Mouse (Mus musculus) bone marrow, adult 2 months (tissue): ENCODE results near the gene Nr1h2.

Experiments
- CTCF ChIP-seq: fragments of 200-500 bp; IDR thresholded peaks from 2 replicates; pipeline ENCODE4 v1.5.1; 2011; ENCODE audit warnings: low read length, control low read depth; ENCODE audit not compliant: control insufficient read depth, insufficient read depth
- POLR2A ChIP-seq: fragments of 200-500 bp; IDR thresholded peaks from 2 replicates; pipeline ENCODE4 v1.6.1; 2011; ENCODE audit warnings: low read depth, mild to moderate bottlenecking, control low read depth, low read length, borderline replicate concordance; ENCODE audit not compliant: control insufficient read depth

DNA sequence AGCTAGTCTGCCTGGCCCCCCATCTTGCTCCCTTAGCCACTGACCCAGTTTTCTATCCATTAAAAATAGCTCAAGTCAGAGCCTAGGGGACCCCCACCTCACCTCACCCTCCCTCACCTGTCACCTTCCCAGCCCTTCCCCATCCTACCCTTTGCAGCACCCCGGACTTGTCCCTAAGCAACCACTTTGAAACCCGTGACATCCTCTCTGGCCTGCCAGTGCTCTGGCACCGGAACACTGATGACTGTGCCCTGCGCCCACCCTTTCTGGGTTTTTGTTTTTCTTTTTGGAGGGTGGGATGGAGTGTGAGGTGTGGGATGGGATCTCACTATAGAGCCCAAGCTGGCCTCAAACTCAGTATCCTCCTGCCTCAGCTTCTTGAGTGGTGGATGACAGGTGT, 43.9 kb upstream of the Nr1h2 start:
- TF ChIP-seq CTCF: no peak
- TF ChIP-seq POLR2A: no peak
